Mouse (Mus musculus) limb, embryonic 12.5 days (tissue): Measurements from ENCODE around the gene Adcyap1r1. TPM values are rescaled to one million over a fixed set of nuclear protein-coding genes. Genes with fewer than 3 reads are reported as not detected.
A peak's percentile ranks its signal among the peaks of the same experiment; 100 is the strongest.

Experiments
- ATAC-seq: fragments of 200-750 bp; cut with Nextera tagmentation; 2 replicates; pipeline ENCODE4 v1.8.0; 2017; ENCODE audit warnings: low read depth, moderate TSS enrichment; ENCODE audit not compliant: insufficient number of reproducible peaks, insufficient read depth, low FRiP score, low TSS enrichment
- H3K27ac ChIP-seq: fragments of 300-500 bp; sonication (generic); 2 replicates; pipeline ENCODE4 v1.5.1; 2016; ENCODE audit warnings: mild to moderate bottlenecking, moderate library complexity
- H3K27me3 ChIP-seq: fragments of 300-500 bp; sonication (generic); 2 replicates; pipeline ENCODE4 v1.6.1; 2016; ENCODE audit warnings: mild to moderate bottlenecking, moderate library complexity
- H3K36me3 ChIP-seq: fragments of 300-500 bp; sonication (generic); 2 replicates; pipeline ENCODE4 v1.6.1; 2016; ENCODE audit warnings: mild to moderate bottlenecking, moderate library complexity
- H3K4me1 ChIP-seq: fragments of 300-500 bp; sonication (generic); replicated peaks from 2 replicates; pipeline ENCODE4 v1.6.1; 2016
- H3K4me2 ChIP-seq: fragments of 300-500 bp; sonication (generic); 2 replicates; pipeline ENCODE4 v1.6.1; 2016; ENCODE audit warnings: mild to moderate bottlenecking, moderate library complexity
- H3K4me3 ChIP-seq: fragments of 300-500 bp; sonication (generic); replicated peaks from 2 replicates; pipeline ENCODE4 v1.5.1; 2016; ENCODE audit warnings: mild to moderate bottlenecking
- H3K9ac ChIP-seq: fragments of 300-500 bp; sonication (generic); replicated peaks from 2 replicates; pipeline ENCODE4 v1.6.1; 2016; ENCODE audit warnings: mild to moderate bottlenecking, moderate library complexity
- H3K9me3 ChIP-seq: fragments of 300-500 bp; sonication (generic); 2 replicates; pipeline ENCODE4 v1.6.1; 2016; ENCODE audit warnings: mild to moderate bottlenecking, moderate library complexity
- WGBS: fragments of 180-500 bp; shearing (Covaris S2); methylation state at CpG from one replicate; pipeline ENCODE4 v1.1.7; 2016; 5-methylcytosine and 5-hydroxymethylcytosine counted together
- polyA plus RNA-seq: library from polyadenylated mRNA; unstranded; fragments of >200 nt; fragmentation: Nextera tagmentation; extraction: Ambion mirVana; gene quantifications from 2 replicates; pipeline ENCODE4 v1.2.1, GENCODE M21; 2016

The Adcyap1r1 gene
- polyA plus RNA-seq, 1 experiment from 2014 or later = 1.2 TPM

DNA sequence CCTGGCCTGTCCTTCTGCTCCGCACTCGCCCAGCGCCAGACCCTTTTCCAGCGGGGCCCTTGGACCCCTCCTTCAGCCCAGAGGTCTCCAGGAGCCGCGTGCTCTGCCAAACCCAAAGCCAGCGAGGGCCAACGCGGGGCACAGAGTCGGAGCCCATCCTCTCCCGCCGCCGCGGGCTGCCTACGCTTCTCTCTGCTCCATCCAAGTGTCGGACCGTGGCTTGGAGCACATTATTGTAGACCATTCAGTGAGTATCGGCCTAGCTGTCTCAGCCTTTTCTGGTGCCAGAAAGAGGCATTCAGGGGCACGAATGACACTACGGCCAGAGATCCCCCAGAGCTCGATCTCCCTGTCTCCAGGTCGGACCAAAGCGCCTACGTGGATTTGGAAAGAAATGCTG is 603 bp downstream of the Adcyap1r1 start:
- Histone ChIP-seq H3K4me1 (peaks cover 17% of the 10 kb centered on the region; the same call in 1 of the 2 replicates), H3K4me3 (peak overlapping the region; percentile 60), H3K9me3 (no peaks in the 10 kb centered on the region), H3K4me2 (peak overlapping the region; percentile 82), H3K9ac (peak overlapping the region; percentile 38), H3K27me3 (peaks cover 74% of the 10 kb centered on the region), H3K36me3 (no peaks in the 10 kb centered on the region), H3K27ac (no peak overlapping the region)
- no peak for ATAC-seq
- WGBS = 1% methylated on average over 24 of the region's 24 CpGs

DNA sequence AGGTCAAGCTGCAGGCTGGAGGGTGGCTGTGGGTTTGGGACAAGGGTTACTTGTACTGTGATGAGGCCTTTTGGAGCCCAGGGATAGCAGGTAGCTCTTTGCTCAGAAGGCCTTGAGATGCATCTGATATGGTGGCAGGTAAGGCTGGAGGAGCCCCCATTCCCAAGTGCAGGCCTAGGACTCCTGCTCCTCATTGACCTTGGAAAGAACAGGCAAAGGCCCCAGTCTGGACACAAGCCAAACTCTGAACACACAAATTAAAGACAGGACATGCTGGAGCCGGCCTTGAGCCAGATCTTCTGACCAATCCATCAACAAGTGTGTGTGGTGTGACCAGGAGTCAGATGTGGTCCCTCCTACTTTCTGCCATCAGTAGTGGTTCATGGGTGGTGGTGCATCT is 1.8 kb downstream of the Adcyap1r1 start:
- Histone ChIP-seq H3K36me3 (no peaks in the 10 kb centered on the region), H3K27me3 (peaks cover 67% of the 10 kb centered on the region), H3K9ac (no peak overlapping the region), H3K27ac (no peak overlapping the region), H3K4me2 (no peak overlapping the region), H3K4me3 (no peak overlapping the region), H3K4me1 (peaks cover 17% of the 10 kb centered on the region; the same call in 1 of the 2 replicates), H3K9me3 (no peaks in the 10 kb centered on the region)
- WGBS = 40% methylated on average over 1 of the region's 1 CpGs
- no peak for ATAC-seq

DNA sequence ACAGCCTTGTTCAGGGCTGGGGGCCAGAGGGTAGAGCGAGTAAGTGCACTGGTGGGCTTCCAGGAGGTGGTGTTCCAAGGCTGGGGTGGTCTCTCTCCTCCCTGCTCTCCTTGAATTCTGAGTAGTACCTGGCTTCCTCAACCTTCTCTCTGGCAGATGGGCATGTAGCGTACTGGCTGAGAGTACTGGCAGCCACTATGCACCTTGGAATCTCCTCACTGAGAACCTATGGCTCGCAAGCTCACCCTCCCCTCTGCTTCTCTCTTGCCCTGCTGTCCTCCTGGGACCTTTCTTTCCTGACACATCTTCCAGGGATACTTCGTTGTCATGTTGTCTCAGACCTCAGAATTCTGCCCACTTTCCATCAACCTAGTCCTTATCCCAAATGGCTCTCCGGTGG is 3.9 kb downstream of the Adcyap1r1 start:
- no peaks in the 10 kb centered on the region for H3K9me3 ChIP-seq
- H3K4me3 ChIP-seq = no peak overlapping the region
- ATAC-seq = no peak
- H3K36me3 ChIP-seq = no peaks in the 10 kb centered on the region
- peaks cover 51% of the 10 kb centered on the region for H3K27me3 ChIP-seq
- no peak overlapping the region for H3K9ac ChIP-seq
- 83% methylated on average over 5 of the region's 5 CpGs for WGBS
- peaks cover 17% of the 10 kb centered on the region; the same call in 1 of the 2 replicates for H3K4me1 ChIP-seq
- no peak overlapping the region for H3K4me2 ChIP-seq
- no peak overlapping the region for H3K27ac ChIP-seq

DNA sequence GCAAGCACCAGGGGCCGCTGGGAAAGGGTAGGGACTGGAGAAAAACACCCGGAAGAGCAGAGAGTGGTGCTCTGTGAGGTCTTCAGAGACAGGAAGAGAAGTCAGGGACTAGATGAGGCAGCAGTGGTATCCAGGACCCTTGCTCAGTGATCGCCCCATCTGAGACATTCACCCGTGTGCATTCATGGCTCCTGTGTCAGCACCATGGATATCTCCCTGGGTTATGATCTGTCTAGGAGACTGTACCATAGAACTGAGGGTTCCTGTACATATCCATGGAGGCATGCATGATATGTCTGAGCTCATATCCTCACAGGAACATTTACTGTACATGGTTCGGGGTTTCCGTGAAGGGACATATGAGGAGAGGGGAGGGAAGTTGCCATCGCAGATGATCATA is 5.9 kb downstream of the Adcyap1r1 start:
- H3K27ac ChIP-seq = no peak overlapping the region
- H3K27me3 ChIP-seq = peaks cover 30% of the 10 kb centered on the region
- H3K4me3 ChIP-seq = no peak overlapping the region
- no peaks in the 10 kb centered on the region for H3K9me3 ChIP-seq
- ATAC-seq = no peak
- H3K4me2 ChIP-seq = no peak overlapping the region
- WGBS = 76% methylated on average over 7 of the region's 7 CpGs
- no peak overlapping the region for H3K9ac ChIP-seq
- H3K36me3 ChIP-seq = no peaks in the 10 kb centered on the region
- peaks cover 8% of the 10 kb centered on the region; the same call in 1 of the 2 replicates for H3K4me1 ChIP-seq

DNA sequence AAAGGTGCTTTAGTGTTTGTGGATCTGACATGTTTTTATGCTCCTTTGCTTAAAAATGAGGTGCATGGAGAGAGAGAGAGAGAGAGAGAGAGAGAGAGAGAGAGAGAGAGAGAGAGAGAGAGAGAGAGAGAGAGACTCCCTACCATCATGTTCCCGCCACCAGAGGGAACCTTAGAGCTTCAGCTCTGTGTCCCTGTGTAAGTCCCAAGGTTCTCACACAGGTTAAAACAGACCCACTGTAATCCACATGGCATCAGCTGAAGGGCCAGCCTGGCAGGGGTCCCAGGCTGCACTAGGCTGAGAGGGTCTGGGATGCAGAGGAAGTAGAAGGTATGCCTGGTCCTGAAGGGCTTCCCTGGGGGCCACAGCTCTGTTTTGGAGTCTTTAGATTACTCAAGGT is 6.4 kb downstream of the Adcyap1r1 start:
- H3K27me3 ChIP-seq = peaks cover 26% of the 10 kb centered on the region
- H3K4me3 ChIP-seq = no peak overlapping the region
- peaks cover 4% of the 10 kb centered on the region; the same call in 1 of the 2 replicates for H3K4me1 ChIP-seq
- no peaks in the 10 kb centered on the region for H3K36me3 ChIP-seq
- H3K9ac ChIP-seq = no peak overlapping the region
- WGBS = 23% methylated on average over 1 of the region's 1 CpGs
- H3K4me2 ChIP-seq = no peak overlapping the region
- no peak for ATAC-seq
- no peak overlapping the region for H3K27ac ChIP-seq
- no peaks in the 10 kb centered on the region for H3K9me3 ChIP-seq

DNA sequence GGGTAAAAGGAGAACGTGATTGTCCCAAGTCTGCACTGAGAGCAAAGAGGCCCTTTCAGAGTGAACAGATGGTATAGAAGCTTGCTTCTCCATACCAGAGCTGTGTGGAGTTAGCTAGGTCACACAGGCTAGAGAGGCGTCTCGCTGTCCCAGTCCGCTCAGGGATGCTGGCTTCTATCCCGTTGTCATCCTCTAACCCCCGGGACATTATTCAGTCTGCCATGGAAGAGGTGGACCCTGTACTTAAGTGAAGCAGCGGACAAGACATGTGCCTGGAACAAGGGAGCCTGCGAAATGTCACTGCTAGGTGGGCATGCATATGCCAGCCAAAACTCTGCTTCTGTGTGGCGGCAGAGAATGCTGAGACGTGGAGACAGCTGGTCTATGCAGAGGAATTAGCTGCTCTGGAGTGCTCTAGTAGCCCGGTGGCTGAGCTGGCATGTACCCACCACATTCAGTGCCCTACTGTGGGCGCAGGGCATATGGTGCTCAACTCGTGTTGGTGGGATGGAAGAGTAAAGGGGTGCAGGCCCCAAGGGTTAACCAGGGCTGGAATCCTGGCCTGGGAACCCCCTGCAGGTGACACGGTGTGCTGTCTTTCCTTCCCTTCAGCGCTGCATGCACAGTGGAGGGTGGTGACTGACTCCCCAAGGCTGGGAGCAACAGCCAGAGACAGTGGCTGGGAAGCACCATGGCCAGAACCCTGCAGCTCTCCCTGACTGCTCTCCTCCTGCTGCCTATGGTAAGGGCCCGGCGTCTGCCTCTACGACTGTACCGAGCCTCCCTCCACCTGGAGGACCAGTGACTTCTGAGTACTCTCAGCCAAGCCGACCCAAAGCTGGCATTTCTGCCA is 8.0 kb downstream of the Adcyap1r1 start:
- Histone ChIP-seq H3K4me2 (no peak overlapping the region), H3K36me3 (no peaks in the 10 kb centered on the region), H3K27ac (no peak overlapping the region), H3K27me3 (peaks cover 10% of the 10 kb centered on the region), H3K9me3 (no peaks in the 10 kb centered on the region), H3K9ac (no peak overlapping the region), H3K4me1 (peaks cover 4% of the 10 kb centered on the region; the same call in 1 of the 2 replicates), H3K4me3 (no peak overlapping the region)
- no peak for ATAC-seq
- 89% methylated on average over 19 of the region's 20 CpGs for WGBS

DNA sequence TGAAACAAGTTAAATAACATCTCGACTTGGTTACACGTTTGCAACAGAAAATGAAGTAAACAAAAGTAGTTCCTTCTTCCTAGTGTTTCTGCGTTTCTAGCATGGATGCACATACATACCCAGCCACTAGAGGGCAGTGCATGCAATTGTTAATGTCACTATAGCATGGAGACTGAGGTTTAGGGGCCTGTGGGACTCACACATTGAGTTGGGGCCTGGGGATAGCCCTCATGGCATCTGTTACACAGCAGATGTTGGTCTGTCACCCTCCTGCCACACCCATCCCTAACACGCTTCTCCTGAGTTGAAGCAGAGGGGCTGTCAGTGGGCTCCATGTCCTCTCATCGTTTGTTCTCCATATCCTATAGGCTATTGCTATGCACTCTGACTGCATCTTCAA is 9.4 kb downstream of the Adcyap1r1 start:
- peaks cover 5% of the 10 kb centered on the region; the same call in 1 of the 2 replicates for H3K27me3 ChIP-seq
- no peak overlapping the region for H3K9ac ChIP-seq
- no peak overlapping the region for H3K27ac ChIP-seq
- no peak for ATAC-seq
- H3K9me3 ChIP-seq = no peaks in the 10 kb centered on the region
- H3K4me3 ChIP-seq = no peak overlapping the region
- no peaks in the 10 kb centered on the region for H3K36me3 ChIP-seq
- H3K4me1 ChIP-seq = peaks cover 4% of the 10 kb centered on the region; the same call in 1 of the 2 replicates
- H3K4me2 ChIP-seq = no peak overlapping the region
- WGBS = 71% methylated on average over 5 of the region's 5 CpGs

DNA sequence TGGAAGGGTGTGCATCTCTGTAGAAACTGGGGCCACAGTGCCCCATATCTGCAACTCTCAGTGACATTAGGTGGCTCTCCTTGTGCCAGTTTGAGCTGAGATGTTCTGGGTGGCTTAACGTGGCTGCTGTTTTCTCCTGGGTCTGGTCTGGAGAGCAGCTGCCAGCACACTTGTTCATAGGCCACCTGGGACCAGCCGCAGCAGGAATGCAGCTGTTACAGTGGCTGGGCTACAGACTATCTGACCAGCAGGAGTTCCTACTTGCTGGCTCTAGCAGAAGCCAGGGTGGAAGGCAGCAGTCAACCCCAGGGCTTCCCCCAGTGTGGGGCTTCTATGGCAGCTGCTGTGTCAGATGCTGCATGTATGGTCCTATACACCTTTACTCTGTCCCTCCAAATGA is 9.9 kb downstream of the Adcyap1r1 start:
- H3K4me3 ChIP-seq = no peak overlapping the region
- no peak overlapping the region for H3K27ac ChIP-seq
- no peak for ATAC-seq
- no peak overlapping the region for H3K9ac ChIP-seq
- 71% methylated on average over 2 of the region's 2 CpGs for WGBS
- peaks cover 5% of the 10 kb centered on the region; the same call in 1 of the 2 replicates for H3K27me3 ChIP-seq
- H3K36me3 ChIP-seq = no peaks in the 10 kb centered on the region
- H3K4me1 ChIP-seq = peaks cover 4% of the 10 kb centered on the region; the same call in 1 of the 2 replicates
- H3K4me2 ChIP-seq = no peak overlapping the region
- H3K9me3 ChIP-seq = no peaks in the 10 kb centered on the region

DNA sequence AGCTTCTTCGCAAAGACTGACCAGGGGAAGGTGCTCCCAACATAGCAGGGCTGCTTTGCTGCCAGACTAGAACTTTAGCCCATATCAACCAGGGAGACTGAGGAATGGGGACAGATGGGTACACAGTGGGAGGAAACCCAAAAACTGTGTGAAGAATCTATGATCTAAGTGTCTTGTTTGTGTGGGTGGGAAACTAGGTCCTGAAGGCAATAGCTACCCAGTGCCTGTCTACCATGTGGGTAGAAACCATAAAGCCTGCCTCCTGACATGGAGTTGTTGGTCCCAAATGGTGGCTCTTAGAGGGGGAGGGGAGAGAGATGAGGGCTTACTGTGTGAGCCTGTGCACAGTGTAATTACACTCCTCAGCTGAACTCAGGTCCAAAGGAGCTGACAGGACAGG is 10.6 kb downstream of the Adcyap1r1 start:
- peaks cover 5% of the 10 kb centered on the region; the same call in 1 of the 2 replicates for H3K27me3 ChIP-seq
- no peak overlapping the region for H3K4me2 ChIP-seq
- H3K36me3 ChIP-seq = no peaks in the 10 kb centered on the region
- 65% methylated on average over 1 of the region's 1 CpGs for WGBS
- H3K9ac ChIP-seq = no peak overlapping the region
- no peak for ATAC-seq
- no peaks in the 10 kb centered on the region for H3K9me3 ChIP-seq
- H3K27ac ChIP-seq = no peak overlapping the region
- H3K4me1 ChIP-seq = peaks cover 4% of the 10 kb centered on the region; the same call in 1 of the 2 replicates
- no peak overlapping the region for H3K4me3 ChIP-seq

DNA sequence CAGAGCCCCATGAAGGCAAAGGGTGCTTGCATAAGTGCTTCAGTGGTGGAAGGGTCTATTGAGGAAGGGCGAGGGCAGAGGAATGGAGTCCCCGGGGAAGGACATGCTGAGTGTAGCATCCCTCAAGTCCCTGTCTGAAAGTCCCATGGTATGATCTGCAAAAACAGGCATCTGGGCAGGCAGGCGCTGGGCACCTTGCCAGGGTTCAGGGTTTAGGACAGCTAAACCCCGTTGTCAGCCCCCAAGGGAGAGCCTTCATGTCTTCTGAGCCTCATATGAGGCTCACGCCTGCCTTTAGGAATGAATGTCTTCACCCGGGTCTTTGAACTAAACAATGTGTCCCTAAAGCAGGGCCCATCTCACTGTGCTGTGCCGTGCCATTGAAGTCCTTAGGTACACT is 12.2 kb downstream of the Adcyap1r1 start:
- Histone ChIP-seq H3K27ac (no peak overlapping the region), H3K4me2 (no peak overlapping the region), H3K36me3 (no peaks in the 10 kb centered on the region), H3K4me3 (no peak overlapping the region), H3K9me3 (no peaks in the 10 kb centered on the region), H3K4me1 (peaks cover 4% of the 10 kb centered on the region; the same call in 1 of the 2 replicates), H3K9ac (no peak overlapping the region), H3K27me3 (peaks cover 5% of the 10 kb centered on the region; the same call in 1 of the 2 replicates)
- ATAC-seq = no peak
- WGBS = 80% methylated on average over 7 of the region's 7 CpGs

DNA sequence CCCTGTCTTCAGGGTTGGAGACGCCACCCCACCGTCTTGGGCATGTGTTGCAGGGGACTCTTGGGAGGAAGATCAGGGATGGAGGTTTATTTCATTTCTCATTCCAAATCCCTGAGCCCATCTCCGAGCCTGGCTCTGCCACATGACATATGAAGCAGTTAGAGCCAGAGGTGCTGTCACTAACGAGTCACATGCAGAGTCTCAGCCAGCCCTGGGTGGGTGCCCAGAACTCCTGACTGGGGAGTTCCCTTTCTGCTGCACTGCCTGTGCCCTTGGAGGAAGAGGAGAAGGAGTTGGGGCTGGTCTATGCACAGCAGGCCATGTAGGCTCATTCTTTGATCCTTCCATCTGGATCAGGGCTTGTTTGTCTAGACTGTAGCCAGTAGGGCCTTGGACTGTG is 13.5 kb downstream of the Adcyap1r1 start:
- WGBS = 71% methylated on average over 4 of the region's 4 CpGs
- Histone ChIP-seq H3K9me3 (no peaks in the 10 kb centered on the region), H3K27ac (no peak overlapping the region), H3K27me3 (no peaks in the 10 kb centered on the region; the same call in 1 of the 2 replicates), H3K9ac (no peak overlapping the region), H3K4me2 (no peak overlapping the region), H3K4me1 (peaks cover 4% of the 10 kb centered on the region; the same call in 1 of the 2 replicates), H3K4me3 (no peak overlapping the region), H3K36me3 (no peaks in the 10 kb centered on the region)
- no peak for ATAC-seq
